Mouse (Mus musculus) bone marrow macrophage, adult 2 months (primary cell): ENCODE measurements around the gene Bdkrb1.

Experiments used
- CTCF ChIP-seq: IDR thresholded peaks from 2 replicates; pipeline ENCODE4 v1.5.1; 2012; ENCODE audit warnings: low read depth, mild to moderate bottlenecking, low read length, moderate library complexity
- POLR2A ChIP-seq: IDR thresholded peaks from 2 replicates; pipeline ENCODE4 v1.6.1; 2012; ENCODE audit warnings: mild to moderate bottlenecking, low read depth, low read length, borderline replicate concordance

GRCm38 (mm10) chr12:105602581-105603210, at the start of gene Bdkrb1:
- no peak for TF ChIP-seq CTCF
- no peak for TF ChIP-seq POLR2A
